Mouse (Mus musculus): ENCODE data around the gene Mpnd. TPM values are rescaled to one million over a fixed set of nuclear protein-coding genes. Genes with fewer than 3 reads are reported as not detected.

The Mpnd gene
- polyA plus RNA-seq, 1 experiment from 2014 or later, result 127 TPM

GRCm38 (mm10) chr17:55967186-55967585, 38.3 kb upstream of the Mpnd start:
- Histone ChIP-seq H3K9ac (no peak overlapping the region), H3K36me3 (ENCODE audit: insufficient read depth) (peaks cover 49% of the 10 kb centered on the region; the same call in 1 of the 2 replicates), H3K4me3 (ENCODE audit: low read depth, low read length) (no peak overlapping the region), H3K4me1 (ENCODE audit: insufficient read depth) (0 out of 2 replicates have a peak, but pooled peaks cover 3% of the 10 kb centered on the region), H3K4me2 (no peak overlapping the region), H3K27me3 (ENCODE audit: insufficient read depth, low read length) (peaks cover 16% of the 10 kb centered on the region; the same call in 1 of the 2 replicates), H3K27ac (ENCODE audit: low read depth) (no peak overlapping the region), H3K9me3 (ENCODE audit: low read depth, low read length) (no peaks in the 10 kb centered on the region)
- TF ChIP-seq CTCF (IDR thresholded peaks at IDR 0.05; ENCODE audit: low read depth), result no peak
- ATAC-seq (ENCODE audit: insufficient read depth) (no peak), DNase-seq (no peak)
- WGBS, result 91% methylated on average over 4 of the region's 4 CpGs

GRCm38 (mm10) chr17:55968210-55968609, 37.3 kb upstream of the Mpnd start:
- Histone ChIP-seq H3K9ac (no peak overlapping the region), H3K4me1 (ENCODE audit: insufficient read depth) (0 out of 2 replicates have a peak, but pooled peaks cover 3% of the 10 kb centered on the region), H3K36me3 (ENCODE audit: insufficient read depth) (peaks cover 42% of the 10 kb centered on the region; the same call in 1 of the 2 replicates), H3K27me3 (ENCODE audit: insufficient read depth, low read length) (peaks cover 16% of the 10 kb centered on the region; the same call in 1 of the 2 replicates), H3K27ac (ENCODE audit: low read depth) (no peak overlapping the region), H3K9me3 (ENCODE audit: low read depth, low read length) (no peaks in the 10 kb centered on the region), H3K4me3 (ENCODE audit: low read depth, low read length) (no peak overlapping the region), H3K4me2 (no peak overlapping the region)
- DNase-seq (no peak), ATAC-seq (ENCODE audit: insufficient read depth) (no peak)
- no peak for TF ChIP-seq CTCF (IDR thresholded peaks at IDR 0.05; ENCODE audit: low read depth)
- WGBS, result 46% methylated on average over 7 of the region's 7 CpGs

- Histone ChIP-seq H3K27ac (ENCODE audit: low read depth) (no peak overlapping the region), H3K27me3 (ENCODE audit: insufficient read depth, low read length) (peaks cover 16% of the 10 kb centered on the region; the same call in 1 of the 2 replicates), H3K9me3 (ENCODE audit: low read depth, low read length) (no peaks in the 10 kb centered on the region), H3K36me3 (ENCODE audit: insufficient read depth) (peaks cover 32% of the 10 kb centered on the region; the same call in 1 of the 2 replicates), H3K4me3 (ENCODE audit: low read depth, low read length) (no peak overlapping the region), H3K4me2 (0 out of 2 replicates have a peak overlapping the region, but pooled peaks have one; percentile 90), H3K9ac (no peak overlapping the region), H3K4me1 (ENCODE audit: insufficient read depth) (0 out of 2 replicates have a peak, but pooled peaks cover 3% of the 10 kb centered on the region)
- WGBS, result 49% methylated on average over 14 of the region's 14 CpGs
- TF ChIP-seq CTCF (IDR thresholded peaks at IDR 0.05; ENCODE audit: low read depth), result no peak
- DNase-seq, result no peak
- ATAC-seq (ENCODE audit: insufficient read depth), result no peak
These were observed 36.0 kb upstream of the Mpnd start for GRCm38 (mm10) chr17:55969560-55969959.

GRCm38 (mm10) chr17:55969966-55970891, 35.3 kb upstream of the Mpnd start, which contains the start of gene Shd:
Gene Shd (plus strand): TSS chr17:55970467.
- Histone ChIP-seq H3K27ac (ENCODE audit: low read depth) (no peak within 1 kb of the TSS), H3K36me3 (ENCODE audit: insufficient read depth) (peaks cover 25% of the 10 kb centered on the region; the same call in 1 of the 2 replicates), H3K27me3 (ENCODE audit: insufficient read depth, low read length) (peaks cover 16% of the 10 kb centered on the region; the same call in 1 of the 2 replicates), H3K9me3 (ENCODE audit: low read depth, low read length) (no peaks in the 10 kb centered on the region), H3K4me3 (ENCODE audit: low read depth, low read length) (peak within 1 kb of the TSS; percentile 48), H3K9ac (peak within 1 kb of the TSS; percentile 65), H3K4me1 (ENCODE audit: insufficient read depth) (0 out of 2 replicates have a peak, but pooled peaks cover 3% of the 10 kb centered on the region), H3K4me2 (peak within 1 kb of the TSS; percentile 90)
- ATAC-seq (ENCODE audit: insufficient read depth) (peak; percentile 68), DNase-seq (peak; percentile 59)
- WGBS, result 8% methylated on average over 55 of the region's 55 CpGs
- TF ChIP-seq CTCF (IDR thresholded peaks at IDR 0.05; ENCODE audit: low read depth), result 0 out of 2 replicates have a peak, but pooled peaks have one; percentile 18

- no peaks in the 10 kb centered on the region for H3K9me3 ChIP-seq (ENCODE audit: low read depth, low read length)
- DNase-seq, result no peak
- H3K4me2 ChIP-seq, result peak overlapping the region; percentile 90; the same call in 1 of the 2 replicates
- no peak overlapping the region; the same call in 1 of the 2 replicates for H3K9ac ChIP-seq
- peaks cover 20% of the 10 kb centered on the region; the same call in 1 of the 2 replicates for H3K36me3 ChIP-seq (ENCODE audit: insufficient read depth)
- peak overlapping the region; percentile 48 for H3K4me3 ChIP-seq (ENCODE audit: low read depth, low read length)
- 31% methylated on average over 22 of the region's 22 CpGs for WGBS
- H3K27ac ChIP-seq (ENCODE audit: low read depth), result no peak overlapping the region
- H3K4me1 ChIP-seq (ENCODE audit: insufficient read depth), result 0 out of 2 replicates have a peak, but pooled peaks cover 3% of the 10 kb centered on the region
- peaks cover 16% of the 10 kb centered on the region; the same call in 1 of the 2 replicates for H3K27me3 ChIP-seq (ENCODE audit: insufficient read depth, low read length)
- no peak for ATAC-seq (ENCODE audit: insufficient read depth)
- no peak for TF ChIP-seq CTCF (IDR thresholded peaks at IDR 0.05; ENCODE audit: low read depth)
These were observed 34.1 kb upstream of the Mpnd start for GRCm38 (mm10) chr17:55971453-55971852.

GRCm38 (mm10) chr17:55976255-55976862, 29.2 kb upstream of the Mpnd start:
- 12% methylated on average over 13 of the region's 13 CpGs for WGBS
- ATAC-seq (ENCODE audit: insufficient read depth) (peak; percentile 81), DNase-seq (peak; percentile 87)
- Histone ChIP-seq H3K4me3 (ENCODE audit: low read depth, low read length) (no peak overlapping the region), H3K4me2 (peak overlapping the region; percentile 3; the same call in 1 of the 2 replicates), H3K9me3 (ENCODE audit: low read depth, low read length) (no peaks in the 10 kb centered on the region), H3K4me1 (ENCODE audit: insufficient read depth) (no peaks in the 10 kb centered on the region), H3K27ac (ENCODE audit: low read depth) (no peak overlapping the region), H3K9ac (no peak overlapping the region), H3K27me3 (ENCODE audit: insufficient read depth, low read length) (peaks cover 4% of the 10 kb centered on the region; the same call in 1 of the 2 replicates), H3K36me3 (ENCODE audit: insufficient read depth) (0 out of 2 replicates have a peak, but pooled peaks cover 3% of the 10 kb centered on the region)
- peak; percentile 80 for TF ChIP-seq CTCF (IDR thresholded peaks at IDR 0.05; ENCODE audit: low read depth)

Data from lung, embryonic 14.5 days (tissue).